Mouse (Mus musculus): ENCODE results near the gene Pcyox1.
"Not testable (repeated sequence)": the region's sequence is repeated elsewhere in the genome, so short reads cannot be mapped to it uniquely, and the experiment has no call there.

Pcyox1 gene

DNA sequence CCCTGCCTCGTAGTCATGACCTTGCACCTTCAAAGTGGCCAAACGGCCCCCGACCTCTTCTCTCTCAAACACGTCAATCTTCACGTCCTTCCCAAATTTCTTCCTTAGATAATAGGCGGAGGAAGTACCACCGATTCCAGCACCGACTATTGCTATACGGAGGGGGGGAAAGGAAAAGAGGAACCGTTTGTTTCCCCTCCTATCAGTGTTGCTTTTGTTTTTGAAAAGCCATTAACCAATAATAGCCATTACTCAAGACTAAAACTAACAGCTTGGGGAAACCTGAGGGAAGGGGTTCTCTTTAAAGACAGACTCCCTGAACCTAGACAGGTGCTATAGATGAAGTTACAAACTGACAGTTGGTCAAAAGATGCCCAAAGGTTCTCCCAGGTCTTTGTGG lies 985 bp downstream of the Pcyox1 start:
- DNase-seq, result no peak

DNA sequence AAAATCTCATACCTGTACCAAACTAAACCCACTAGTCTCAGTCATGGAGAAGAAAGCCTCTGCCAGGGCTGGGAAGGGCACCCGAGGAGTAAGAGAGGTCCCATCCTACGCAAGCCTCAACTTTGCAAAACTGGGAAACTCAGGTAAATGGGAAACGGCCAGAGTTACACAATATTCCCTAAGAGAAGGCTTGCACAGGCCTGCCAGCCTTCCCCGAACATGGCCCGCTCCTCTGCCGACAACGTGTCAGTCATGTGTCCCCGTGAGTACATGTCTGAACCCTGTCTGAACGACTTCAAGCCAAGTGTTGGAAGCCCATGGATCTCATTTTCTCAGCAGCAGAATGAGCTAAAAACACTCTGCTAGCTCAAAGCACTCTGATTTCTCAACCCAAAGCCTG lies 1.9 kb downstream of the Pcyox1 start:
- DNase-seq, result no peak

DNA sequence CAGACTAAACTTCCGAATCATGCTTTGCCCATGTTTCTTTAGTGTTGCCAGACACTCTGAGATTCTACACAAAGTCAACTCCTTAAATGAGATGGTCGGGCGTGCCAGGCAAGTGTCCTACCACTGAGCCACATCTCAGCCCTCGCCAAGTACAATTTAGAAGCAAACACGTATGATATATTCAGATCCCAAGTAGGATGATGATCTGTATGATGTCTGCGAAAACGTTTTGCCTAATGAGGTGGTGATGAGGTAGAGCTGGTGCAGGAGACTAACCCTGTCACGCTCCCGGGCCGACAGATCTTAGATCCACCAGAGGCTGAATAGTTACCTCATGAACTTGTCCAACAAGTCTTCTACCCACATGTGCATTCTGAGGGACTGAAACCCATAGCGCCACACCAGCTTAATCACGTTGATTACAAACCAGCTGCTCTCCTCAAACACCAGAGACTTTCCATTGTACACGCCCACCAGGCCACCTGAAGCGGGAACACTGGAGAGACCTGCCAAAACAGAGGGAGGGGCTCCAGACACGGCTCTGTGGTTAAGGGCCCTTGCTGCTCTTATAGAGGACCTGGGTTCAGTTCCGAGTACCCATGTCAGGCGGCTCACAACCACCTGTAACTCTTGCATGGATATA lies 2.8 kb downstream of the Pcyox1 start:
- no peak for DNase-seq

DNA sequence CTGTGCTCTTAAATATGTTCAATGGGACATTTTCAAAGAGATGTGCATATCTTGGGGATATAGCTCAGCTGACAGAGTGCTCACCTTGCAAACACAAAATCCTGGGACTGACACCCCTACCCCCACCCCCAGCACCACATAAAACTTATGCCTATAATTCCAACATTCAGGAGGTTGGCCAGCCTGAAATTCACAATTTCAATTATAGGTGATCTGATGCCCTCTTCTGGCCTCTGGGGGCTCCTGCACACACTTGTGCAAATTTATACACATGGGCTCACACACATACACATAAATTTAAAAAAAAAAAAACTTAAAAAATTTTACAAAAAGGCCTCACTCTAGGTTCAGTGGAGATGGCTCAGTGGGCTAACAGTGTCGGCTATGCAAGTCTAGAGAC lies 3.8 kb downstream of the Pcyox1 start:
- DNase-seq, result no peak

DNA sequence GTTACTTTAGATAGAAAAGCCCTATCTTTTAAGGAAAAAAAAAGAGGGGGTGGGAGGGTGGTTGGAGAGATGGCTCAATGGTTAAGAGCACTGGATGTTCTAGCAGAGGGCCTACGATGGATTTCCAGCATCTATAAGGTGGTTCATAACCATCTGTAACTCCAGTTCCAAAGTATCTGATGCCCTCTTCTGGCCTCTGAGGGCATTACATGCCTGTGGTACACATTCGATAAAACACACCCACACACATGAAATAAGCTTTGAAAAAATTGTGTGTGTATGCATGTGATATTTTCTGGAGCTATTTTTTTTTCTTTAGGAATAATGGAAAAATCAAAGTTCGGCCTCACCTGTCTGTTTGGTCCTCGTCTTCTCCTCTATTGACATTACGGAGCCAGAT lies 5.6 kb downstream of the Pcyox1 start:
- DNase-seq, result no peak

DNA sequence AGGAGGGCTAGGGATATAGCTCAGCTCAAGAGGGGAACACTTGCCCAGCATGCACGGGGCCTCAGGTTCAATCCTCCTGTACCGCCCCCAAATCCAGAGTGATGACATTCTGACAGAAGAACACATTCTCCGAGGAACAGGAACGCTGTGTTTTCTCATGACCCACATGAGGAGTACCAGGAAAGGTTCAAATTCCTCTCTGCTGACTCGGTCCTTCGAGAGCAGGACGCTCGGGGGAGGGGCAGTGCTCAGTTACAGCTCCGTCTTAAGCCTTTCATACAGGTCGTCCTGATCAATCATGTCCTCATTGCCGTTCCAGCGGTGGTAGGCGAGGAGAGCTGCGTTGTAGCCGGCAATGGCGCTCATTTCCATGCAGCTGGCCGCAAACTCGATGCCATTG lies 8.5 kb downstream of the Pcyox1 start:
- no peak for DNase-seq

DNA sequence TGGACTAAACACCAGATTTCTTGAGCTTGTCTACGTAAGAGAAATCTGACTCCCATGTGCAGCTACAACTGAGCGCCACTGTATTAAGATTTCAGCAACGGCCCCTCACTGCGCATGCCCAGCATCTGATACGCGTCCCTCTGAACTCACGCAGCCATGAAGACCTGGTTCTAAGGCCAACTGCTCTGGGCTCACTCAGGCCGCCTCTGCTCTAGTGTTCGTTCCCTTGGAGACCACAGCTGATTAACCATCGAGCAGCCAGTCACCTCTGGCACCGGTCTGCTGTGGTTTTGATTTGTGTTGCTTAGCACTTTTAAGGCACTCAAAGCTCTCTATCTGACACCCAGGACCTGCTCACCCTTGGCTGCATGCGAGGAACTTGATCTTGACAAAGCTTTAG lies 9.6 kb downstream of the Pcyox1 start:
- DNase-seq, result no peak

DNA sequence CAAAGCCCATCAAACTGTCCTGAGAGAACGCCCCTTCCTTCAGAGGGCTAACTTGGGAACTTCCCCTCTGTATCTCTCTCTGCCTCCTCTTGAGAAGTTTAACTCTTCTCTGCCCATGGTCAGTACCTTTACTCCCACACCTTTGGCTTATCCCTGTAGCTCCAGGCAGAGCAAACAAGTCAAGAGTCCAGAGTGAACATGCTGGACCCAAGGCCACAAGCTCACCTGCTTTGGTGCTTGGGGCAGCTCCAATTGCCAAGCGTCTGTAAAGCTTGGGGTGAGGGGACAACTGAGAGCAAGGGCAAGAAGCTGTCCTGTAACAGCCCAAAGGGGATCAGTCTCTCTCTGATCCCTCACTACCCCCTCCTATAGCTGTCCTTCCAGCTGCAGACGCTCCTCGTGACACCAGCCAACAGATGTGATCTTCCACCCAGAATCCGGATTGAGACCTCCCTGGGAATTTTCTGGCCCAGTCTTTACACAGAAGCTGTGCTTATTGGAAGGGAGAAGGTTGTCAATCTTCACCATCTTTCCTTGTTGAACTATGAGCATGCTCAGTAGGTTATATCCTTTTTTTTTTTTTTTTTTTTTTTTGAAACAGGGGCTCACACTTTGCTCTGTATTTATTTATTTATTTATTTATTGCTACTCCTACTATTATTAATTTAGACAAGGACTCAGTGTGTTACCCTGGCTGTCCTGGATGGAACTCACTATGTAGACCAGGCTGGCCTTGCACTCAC lies 11.4 kb downstream of the Pcyox1 start:
- no peak for DNase-seq

DNA sequence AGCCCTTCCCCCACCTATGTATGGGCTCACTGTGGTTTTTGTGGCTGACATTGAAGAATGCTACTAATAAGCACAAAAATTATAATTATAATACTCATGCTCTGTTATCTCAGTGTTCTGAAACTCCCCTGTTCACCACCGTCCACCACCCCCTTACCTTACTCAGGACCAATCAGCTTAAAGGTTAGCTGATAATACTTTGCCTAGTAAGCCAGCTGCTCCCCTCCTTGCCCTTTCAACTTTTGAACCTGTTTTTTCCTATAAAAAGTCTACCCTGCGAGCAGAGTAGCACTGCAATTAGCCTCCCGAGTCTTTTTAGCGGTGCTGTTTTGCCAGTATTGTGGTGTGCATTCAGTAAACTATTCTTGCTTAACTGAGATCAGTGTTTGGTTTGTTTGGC lies 12.3 kb downstream of the Pcyox1 start:
- DNase-seq, result no peak

DNA sequence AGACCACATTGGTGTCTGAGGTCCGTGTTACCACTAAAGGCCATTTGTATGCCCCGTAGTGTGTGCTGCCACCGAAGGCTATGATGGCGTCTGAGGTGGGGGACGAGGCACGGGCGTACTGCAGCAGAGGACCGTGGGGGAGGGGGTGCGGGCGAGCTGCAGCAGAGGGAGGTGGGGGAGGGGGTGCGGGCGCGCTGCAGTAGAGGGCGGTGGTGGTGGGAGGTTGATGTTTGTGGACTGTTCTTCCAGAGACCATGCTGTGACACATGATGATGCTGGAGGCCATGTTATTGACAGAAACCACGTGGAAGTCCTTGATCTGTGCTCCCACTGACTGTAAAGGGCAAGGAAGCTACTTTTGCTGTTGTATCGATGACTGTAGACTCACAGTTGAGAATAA lies 13.6 kb downstream of the Pcyox1 start:
- DNase-seq, result no peak

DNA sequence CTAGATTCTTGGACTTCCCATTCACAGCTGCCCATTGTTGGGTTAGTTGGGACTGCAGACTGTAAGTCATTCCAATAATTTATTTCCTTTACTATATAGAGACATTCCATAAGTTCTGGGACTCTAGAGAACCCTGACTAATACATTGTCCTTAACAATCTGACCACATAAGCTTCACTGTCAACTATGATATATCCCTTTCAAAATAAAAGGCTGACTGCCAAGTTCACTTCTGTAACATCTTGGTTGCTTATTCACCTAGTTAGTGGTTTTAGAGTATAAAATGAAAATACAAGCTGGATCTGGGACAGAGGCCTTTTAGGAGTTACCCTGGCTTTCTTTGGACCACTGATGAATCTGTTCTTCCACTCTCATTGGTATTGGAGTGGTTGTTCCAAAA lies 14.4 kb downstream of the Pcyox1 start:
- DNase-seq, result no peak

DNA sequence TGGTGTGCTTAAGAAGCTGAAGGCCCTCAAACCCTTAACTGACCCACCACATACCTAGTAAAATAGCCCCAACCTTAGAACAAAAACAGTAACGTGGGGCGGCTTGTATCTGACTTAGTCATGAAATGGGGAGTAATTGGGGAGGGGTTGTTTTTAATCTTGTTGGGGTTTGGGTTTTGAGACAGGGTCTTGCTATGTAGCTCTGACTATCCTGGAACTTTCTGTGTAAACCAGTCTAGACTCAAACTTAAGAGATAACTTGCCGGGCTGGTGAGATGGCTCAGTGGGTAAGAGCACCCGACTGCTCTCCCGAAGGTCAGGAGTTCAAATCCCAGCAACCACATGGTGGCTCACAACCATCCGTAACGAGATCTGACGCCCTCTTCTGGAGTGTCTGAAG lies 16.8 kb downstream of the Pcyox1 start:
- not testable (repeated sequence) for DNase-seq

DNA sequence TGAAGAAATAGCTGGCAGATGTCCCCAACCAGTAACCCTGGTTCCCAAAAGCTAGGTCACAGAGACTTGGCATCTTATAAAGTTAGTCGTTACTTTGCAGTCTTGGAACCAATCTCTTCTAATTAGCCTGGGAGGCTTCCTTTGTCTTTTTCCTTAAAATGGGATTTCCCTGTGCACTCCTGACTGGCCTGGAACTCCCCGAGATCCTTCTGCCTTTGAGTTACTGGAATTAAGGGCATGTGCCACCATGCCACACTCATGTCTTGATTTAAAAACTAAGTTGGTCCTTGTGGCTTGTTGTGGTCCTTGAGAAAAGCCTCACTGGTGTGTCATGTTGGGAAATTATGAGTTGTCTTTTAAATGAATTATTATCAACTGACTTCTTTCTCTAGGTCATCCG lies 18.6 kb downstream of the Pcyox1 start:
- DNase-seq, result no peak

DNA sequence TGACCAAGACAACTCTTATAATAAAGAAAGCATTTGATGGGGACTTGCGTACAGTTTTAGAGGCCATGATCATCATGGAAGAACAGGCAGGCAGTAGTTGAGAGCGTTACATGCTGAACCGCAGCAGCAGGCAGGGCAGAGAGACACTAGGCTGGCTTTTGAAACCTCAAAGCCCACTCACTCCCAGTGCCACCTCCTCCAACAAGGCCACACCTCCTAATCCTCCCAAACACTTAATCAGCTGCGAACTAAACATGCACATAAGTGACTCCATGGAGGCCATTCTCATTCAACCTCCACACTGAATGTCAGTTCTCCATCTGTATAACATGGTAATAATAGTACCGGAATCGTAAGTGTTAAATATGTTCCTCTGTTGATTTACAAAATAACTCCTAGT lies 23.4 kb downstream of the Pcyox1 start:
- DNase-seq, result no peak

DNA sequence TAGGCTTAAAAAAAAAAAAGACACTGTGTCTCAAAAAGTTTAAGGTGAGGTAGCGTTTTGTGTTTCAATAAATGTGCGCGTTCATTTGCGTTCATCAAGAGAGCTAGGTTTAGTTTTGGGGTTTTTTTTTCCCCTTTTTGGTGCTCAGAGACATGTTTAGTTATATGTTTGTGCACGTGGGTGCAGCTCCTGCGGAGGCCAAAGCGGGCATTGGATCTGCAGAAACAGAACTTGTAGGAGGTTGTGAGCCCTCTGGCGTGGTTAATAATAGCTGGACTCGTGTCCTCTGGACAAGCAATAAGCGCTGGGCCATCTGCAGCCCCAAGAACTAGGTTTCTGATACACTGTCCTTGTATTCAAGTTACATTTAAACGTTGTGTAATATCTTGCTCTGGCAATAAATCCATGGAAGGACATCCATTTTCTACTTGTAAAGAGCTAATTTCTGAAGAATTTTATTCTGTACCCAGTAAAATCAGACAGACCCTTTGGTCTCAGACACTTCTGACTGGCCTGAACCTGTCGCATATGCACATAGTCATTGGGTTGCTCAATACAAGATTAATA lies 24.9 kb downstream of the Pcyox1 start:
- DNase-seq, result no peak

DNA sequence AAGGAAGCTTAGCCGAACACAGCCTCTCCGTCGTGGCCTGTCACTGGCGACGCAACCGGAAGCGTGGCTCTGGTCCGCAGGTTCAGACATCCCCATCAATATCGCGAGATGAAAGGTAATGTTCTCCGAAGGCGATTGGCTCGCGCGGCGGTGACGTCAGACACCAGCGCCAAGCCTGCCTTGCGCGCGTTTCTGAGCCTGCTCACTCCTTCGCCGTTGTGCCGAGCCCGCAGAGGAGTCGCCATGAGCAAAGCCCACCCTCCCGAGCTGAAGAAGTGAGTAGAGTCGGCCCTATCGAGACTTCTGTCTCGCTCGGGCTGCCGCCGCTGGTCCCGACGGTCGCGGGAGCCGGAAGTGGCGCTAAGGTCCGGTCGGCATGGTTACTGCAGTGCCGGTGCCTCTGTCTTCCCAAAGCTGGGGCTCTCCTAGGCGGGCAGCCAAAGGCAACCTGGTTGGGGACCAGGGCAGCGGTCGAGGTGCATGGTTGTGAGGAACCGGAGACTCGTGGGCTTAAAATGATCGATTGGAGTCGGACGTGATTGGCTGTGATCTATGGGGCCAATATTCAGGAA lies 25.5 kb downstream of the Pcyox1 start:
- DNase-seq, result peak; percentile 95 to 96

DNA sequence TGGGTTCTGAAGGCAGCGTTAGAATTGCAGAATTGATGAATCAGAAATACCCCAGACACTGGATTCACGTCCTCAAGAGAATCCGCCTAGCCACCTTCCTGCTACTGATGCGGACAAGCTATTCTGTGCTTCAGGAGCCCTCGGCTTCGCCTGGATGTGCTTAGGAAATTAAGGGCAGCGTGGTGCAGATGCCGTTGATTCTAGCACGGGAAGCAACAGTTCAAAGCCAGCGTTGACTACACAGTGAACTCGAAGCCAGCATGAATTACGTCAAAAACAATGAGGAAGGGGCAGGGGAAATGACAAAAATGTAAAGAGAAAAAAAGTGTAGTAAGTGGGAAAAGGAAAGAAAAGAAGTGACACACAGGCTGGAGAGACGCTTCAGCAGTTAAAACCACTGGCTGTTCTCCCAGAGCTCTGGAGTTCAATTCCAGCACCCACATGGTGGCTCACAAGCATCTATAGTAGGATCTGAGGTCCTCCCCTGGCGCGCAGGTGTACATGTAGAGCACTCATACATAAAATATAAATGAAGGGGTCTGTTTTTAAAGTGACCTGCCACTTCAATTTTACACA lies 26.1 kb downstream of the Pcyox1 start, which contains the start of gene Snrpg:
Snrpg (plus strand) TSS at position 541 of the 576 bp plus-strand sequence.
- no peak for DNase-seq

DNA sequence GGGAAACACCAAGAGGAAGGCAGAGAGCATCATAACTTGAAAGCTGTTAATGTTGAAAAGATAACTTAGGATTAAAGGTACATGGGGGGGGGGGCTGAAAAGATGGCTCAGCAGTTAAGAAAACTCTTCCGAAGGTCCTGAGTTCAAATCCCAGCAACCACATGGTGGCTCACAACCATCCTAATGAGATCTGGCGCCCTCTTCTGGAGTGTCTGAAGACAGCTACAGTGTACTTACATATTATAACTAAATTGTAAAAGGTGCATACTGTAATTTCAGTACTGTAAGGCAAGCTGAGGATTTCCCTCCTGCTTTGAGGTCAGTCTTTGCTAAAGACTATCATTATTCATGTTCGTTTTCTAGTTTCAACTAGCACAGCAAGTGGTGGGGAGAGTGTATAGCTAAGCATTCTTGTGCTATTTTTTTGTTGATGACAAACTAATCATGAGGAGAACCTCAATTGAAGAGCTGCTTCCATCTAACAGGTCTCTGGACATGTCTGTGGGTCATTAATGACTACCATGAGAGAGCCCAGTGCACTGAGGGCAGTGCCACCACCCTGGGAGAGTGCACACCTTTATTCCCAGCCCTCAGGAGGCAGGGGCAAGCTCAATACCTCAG lies 26.8 kb downstream of the Pcyox1 start:
- DNase-seq, result peak in 1 of 2 experiments; percentile 14

DNA sequence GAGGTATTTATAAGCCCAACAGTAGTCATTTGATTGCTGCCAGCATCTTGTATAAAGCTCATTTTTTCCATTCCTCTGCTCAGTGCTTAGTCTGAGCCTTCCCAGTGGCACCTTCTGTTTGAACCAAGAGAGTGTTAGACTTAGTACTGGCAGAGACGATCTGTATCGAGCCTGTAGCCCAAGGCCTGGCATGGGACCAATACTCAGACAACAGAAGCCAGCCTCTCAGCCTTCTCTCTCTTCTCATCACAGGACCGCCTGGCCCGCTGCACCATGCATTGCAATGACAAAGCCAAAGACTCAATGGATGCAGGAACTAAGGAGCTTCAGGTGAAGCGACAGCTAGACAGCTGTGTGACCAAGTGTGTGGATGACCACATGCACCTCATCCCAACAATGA lies 28.5 kb downstream of the Pcyox1 start:
- no peak for DNase-seq

DNA sequence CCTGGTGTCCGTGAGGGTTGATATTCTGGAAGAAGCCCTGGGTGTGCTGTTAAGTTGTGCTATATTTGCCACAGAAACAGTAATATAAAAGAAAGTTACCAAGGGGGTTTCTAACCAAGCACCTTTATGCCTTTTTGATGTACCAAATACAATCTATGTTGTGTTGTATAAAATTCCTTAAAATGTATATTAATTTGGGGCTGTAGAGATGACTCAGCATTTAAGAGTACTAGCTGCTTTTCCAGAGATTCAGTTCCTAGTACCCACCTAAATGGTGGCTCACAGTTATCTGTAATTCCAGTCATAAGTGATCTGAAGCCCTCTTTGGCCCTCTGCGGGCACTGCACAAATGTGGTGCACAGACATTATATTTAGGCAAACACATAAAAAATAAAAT lies 30.1 kb downstream of the Pcyox1 start:
- DNase-seq, result no peak

DNA sequence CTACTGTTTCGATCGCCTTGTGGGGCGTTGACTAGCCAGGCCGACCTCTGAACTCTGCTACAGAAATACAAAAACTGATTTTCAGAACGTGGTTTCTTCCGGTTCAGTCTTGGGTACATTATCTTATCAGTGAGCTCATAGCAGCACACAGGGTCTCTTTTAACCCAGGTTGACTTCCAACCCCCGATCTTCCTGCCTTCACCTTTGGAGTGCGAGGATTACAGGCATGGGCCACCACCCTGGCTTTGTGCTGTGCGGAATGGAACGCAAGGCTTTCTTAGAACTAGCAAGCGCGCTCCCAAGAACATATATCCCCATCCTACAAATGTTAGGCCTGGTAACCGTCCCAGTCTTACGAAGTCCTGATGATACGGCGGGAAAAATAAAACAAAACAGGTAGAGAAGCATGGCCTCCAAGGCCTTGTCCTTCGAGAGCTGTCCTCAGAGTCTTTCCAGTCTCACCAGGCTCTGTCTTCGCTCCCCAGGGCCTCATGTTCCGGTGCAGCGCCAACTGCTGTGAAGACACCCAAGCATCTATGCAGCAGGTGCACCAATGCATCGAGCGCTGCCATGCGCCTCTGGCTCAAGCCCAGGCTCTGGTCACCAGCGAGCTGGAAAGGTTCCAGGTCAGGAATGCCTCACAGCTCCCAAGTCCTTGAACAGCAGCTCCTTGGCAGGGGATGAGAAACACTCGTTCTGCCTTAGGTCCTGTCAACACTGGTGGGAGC lies 30.7 kb downstream of the Pcyox1 start:
- peak; percentile 43 to 57 for DNase-seq

DNA sequence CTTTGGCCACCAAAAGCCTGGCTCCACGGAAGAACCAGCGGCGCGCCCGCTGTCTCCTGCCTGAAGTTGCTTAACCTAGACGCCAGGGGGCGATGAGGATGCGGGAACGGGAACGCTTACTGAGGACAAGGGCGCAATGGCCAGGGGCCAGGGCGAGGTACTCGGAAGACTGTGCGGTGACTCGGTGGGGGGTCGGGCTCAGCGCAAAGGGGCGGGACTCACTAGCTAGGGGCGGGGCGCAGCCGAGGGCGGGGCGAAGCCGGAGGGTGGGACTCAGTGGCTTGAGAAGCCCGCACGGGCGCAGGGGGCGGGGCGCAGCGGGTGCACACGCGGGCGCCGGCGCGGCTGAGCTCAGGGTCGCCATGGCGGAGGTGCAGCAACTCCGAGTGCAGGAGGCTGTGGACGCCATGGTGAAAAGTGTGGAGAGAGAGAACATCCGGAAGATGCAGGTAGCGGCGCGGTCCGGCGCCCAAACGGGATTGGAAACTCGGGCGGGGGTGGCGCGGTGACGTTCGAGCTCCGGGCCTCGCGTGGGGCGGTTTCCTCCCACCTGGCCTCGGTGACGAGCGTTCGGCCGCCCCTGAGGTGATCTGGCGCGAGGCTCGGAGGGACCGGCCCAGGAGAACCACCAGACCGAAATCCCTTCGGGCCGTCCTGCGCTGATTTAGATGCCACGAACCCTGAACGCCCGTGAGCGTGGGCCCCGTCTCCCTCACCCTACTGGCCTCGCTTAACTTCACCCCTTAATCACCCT lies 31.4 kb downstream of the Pcyox1 start, which contains the start of gene Fam136a:
Fam136a (plus strand) TSS at position 276 of the 754 bp plus-strand sequence.
- DNase-seq, result peak; percentile 95 to 97

All from lung, adult 18-20 months (tissue).